Mouse (Mus musculus) adrenal gland, adult 2 months (tissue): ENCODE results near the gene Hsd17b12. TPM values are rescaled to one million over a fixed set of nuclear protein-coding genes. Genes with fewer than 3 reads are reported as not detected.

Source experiments
- DNase-seq: peaks from one replicate; pipeline ENCODE4 v3.0.0; 2021
- microRNA-seq, 2 experiments: library from miRNA; unstranded; fragments of <30 nt; microRNA quantifications; one replicate each; pipeline ENCODE4 v1.2.0; 2021
- polyA plus RNA-seq: library from polyadenylated mRNA; depleted of rRNA; stranded (reverse); fragments of >200 nt; gene quantifications from 2 replicates; pipeline ENCODE4 v1.2.3, GENCODE M21; 2012; rRNA removed
- total RNA-seq, 2 experiments: library from RNA; stranded (reverse); gene quantifications; 2 replicates each; pipeline ENCODE4 v1.2.3; 2021

Hsd17b12 gene
- total and polyA plus RNA-seq, 3 experiments = 97.8 to 227 (median 224) TPM

DNA sequence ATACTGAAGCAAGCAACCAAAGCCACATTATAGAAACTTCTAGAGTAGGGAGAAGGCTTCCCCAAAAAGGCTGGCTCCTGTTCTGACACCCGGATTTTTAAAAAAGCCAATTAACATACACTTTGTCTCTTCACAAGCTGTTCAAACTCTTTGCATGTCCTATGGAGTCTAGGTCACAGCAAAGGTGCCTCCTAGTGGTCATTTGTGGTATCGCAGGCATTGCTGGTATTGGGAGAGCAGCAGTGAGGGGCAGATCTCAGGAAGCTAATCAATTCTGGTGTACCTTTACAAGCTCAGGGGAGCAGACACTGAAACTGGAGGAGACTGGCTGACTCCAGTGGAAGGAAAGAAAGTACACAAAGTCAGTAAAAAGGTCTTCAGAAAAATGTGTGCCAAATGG lies 155.4 kb downstream of the Hsd17b12 start:
- DNase-seq = peak; percentile 79

- no peak for DNase-seq
Observed at GRCm38 (mm10) chr2:94001918-94002317, 155.8 kb downstream of the Hsd17b12 start.

GRCm38 (mm10) chr2:94001411-94001810 lies 156.4 kb downstream of the Hsd17b12 start:
- peak; percentile 24 for DNase-seq

GRCm38 (mm10) chr2:93996254-93996653 lies 161.5 kb downstream of the Hsd17b12 start, which contains the start of gene Gm27027:
Gm27027 (minus strand) TSS chr2:93996354.
- DNase-seq = no peak

DNA sequence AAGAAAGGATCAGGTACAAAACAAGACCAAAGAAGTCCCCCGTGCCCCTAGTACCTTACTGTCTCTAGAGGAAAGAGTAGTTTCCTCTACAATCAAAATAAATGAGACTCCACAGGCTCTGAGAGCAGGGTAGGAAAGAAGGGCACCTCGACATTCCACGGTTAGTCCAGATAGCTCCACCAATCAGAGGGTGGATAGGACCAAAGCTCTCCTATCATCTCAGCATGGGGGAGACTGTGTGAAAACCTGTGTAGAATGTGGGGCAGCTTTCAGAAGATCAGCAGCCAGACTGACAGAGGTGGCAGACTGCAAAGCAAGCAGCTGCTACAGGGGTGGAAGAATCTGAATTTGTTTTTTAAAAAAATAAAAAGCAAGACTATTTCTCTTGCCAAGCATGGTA lies 165.0 kb downstream of the Hsd17b12 start:
- DNase-seq = no peak

DNA sequence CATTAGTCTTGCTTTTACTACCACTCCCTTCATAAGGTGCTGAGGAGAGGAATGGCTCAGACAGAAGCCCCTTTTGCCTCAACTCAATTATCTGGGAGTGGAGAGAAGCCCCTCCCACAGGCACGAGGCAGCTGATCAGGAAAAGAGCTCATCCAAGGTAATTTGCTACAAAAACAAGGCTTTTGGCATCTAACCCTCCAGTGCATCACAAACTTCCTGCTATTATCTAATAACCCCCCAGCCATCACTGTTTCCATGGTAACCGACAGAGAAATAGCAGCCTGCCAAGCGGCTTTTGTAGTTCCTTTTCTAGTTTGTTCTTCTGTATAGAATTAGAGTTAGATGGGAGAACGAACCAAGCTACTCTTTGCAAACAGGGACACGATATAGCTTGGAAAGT lies 165.5 kb downstream of the Hsd17b12 start:
- peak; percentile 45 for DNase-seq

DNA sequence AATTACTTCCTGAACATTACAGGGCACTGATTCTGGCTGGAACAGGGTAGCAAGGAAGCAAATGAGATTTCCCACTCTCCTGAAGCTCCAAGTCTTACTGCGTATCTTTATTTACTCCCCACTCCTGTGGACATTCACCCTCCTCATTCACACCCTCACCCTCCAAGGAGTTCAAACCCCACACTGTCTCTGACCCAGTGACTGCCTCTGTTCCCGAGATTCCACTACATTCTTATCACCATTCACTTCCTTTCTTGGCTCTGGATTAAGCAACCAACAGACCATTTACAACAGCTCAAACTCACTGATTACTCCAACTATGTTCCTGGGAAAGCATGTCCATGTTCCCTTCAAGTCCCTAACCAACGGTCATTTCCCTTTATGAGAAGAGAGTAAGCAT lies 166.4 kb downstream of the Hsd17b12 start:
- no peak for DNase-seq

- no peak for DNase-seq
Observed at GRCm38 (mm10) chr2:93988440-93988839, 169.3 kb downstream of the Hsd17b12 start.

Small RNA genes lying within 50 kb of the gene (microRNA-seq; reads per million reads assigned to microRNA genes)
- 0 reads per million in 2 experiments for gene Gm23630

Other genes starting within 250 kb of the Hsd17b12 start
- 10 to 100 TPM; 38.1 to 50.3 TPM for gene Gm13889, start 200.8 kb downstream of the Hsd17b12 start, total RNA-seq
- 62.0 and 80.6 TPM in 2 replicates for gene Gm13889, start 200.8 kb downstream of the Hsd17b12 start, polyA plus RNA-seq
- not detected for gene Gm27027, start 161.6 kb downstream of the Hsd17b12 start, total RNA-seq
- gene Gm27027, start 161.6 kb downstream of the Hsd17b12 start, polyA plus RNA-seq = not detected in 2 replicates
- 10 to 100 TPM; 51.6 to 53.7 TPM for gene Alkbh3, start 147.2 kb downstream of the Hsd17b12 start, total RNA-seq
- 35.9 and 45.8 TPM in 2 replicates for gene Alkbh3, start 147.2 kb downstream of the Hsd17b12 start, polyA plus RNA-seq
- gene Ttc17, start 248.7 kb upstream of the Hsd17b12 start, total RNA-seq = 10 to 100 TPM; 31.5 to 57.4 TPM
- gene Ttc17, start 248.7 kb upstream of the Hsd17b12 start, polyA plus RNA-seq = 14.0 and 18.0 TPM in 2 replicates